Mouse (Mus musculus): ENCODE results near the gene 4921507P07Rik. TPM values are rescaled to one million over a fixed set of nuclear protein-coding genes. Genes with fewer than 3 reads are reported as not detected.

The 4921507P07Rik gene
- polyA plus RNA-seq, 1 experiment from 2014 or later = 1.3 TPM

DNA sequence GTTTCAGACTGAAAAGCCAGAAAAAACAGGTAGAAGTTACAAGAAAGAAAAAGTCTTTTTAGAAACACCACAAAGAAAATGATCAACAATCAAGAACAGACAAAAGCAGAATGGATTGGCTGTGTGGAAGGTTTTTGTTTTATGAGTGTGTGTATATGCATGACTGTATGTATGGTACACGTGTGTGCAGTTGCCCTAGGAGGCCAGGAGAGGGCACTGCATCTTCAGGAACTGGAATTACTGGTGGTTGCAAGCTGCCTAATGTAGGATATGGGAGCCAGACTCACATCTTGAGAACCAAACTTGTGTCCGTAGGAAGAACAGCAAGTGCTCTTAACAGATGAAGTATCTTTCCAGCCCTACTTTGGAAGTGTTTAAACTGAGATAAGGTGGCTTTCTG is 2.1 kb downstream of the 4921507P07Rik start:
- Histone ChIP-seq H3K9ac (ENCODE audit: low read length) (no peak overlapping the region), H3K4me3 (ENCODE audit: low read depth, low read length) (no peak overlapping the region), H3K9me3 (replicated peaks; ENCODE audit: control insufficient read depth, low read length) (no peaks in the 10 kb centered on the region), H3K4me2 (ENCODE audit: low read length) (no peak overlapping the region), H3K27ac (ENCODE audit: low read depth, low read length) (no peak overlapping the region), H3K36me3 (ENCODE audit: control insufficient read depth, insufficient read depth, low read length) (no peaks in the 10 kb centered on the region), H3K27me3 (replicated peaks; ENCODE audit: control insufficient read depth, insufficient read depth, low read length) (no peaks in the 10 kb centered on the region), H3K4me1 (ENCODE audit: control insufficient read depth, insufficient read depth, low read length) (no peaks in the 10 kb centered on the region)
- 80% methylated on average over 2 of the region's 2 CpGs for WGBS
- ATAC-seq (no peak), DNase-seq (ENCODE audit: low spot score) (no peak)

DNA sequence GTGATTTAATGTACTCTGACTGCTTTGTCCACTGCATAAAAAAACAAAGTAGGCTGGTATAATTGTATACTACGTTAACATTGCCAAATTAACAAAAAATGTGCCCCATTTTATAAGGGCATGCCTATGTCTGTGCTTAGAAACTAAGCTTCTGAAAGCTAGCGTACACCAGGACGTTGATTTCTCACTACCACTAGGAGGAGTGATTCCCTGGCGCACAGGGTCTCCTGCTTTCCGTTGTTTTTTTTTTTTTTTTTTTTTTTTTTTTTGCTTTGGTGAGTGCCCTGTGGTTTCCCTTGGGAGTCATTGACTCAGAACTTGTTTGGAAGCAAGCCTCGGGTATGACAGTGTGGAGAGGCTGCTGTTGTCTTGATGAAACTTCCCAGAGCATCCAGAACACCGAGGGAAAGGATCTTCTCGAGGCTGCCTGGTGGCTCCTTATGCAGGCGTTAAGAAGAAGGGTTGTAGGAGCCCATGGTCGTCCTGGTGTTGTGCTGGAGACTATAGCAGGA is 3.0 kb downstream of the 4921507P07Rik start:
- Histone ChIP-seq H3K4me1 (ENCODE audit: control insufficient read depth, insufficient read depth, low read length) (no peaks in the 10 kb centered on the region), H3K36me3 (ENCODE audit: control insufficient read depth, insufficient read depth, low read length) (no peaks in the 10 kb centered on the region), H3K4me2 (ENCODE audit: low read length) (no peak overlapping the region), H3K27ac (ENCODE audit: low read depth, low read length) (no peak overlapping the region), H3K9me3 (replicated peaks; ENCODE audit: control insufficient read depth, low read length) (no peaks in the 10 kb centered on the region), H3K4me3 (ENCODE audit: low read depth, low read length) (no peak overlapping the region), H3K9ac (ENCODE audit: low read length) (no peak overlapping the region), H3K27me3 (replicated peaks; ENCODE audit: control insufficient read depth, insufficient read depth, low read length) (no peaks in the 10 kb centered on the region)
- no peak for ATAC-seq
- no peak for DNase-seq (ENCODE audit: low spot score)
- 71% methylated on average over 10 of the region's 10 CpGs for WGBS

DNA sequence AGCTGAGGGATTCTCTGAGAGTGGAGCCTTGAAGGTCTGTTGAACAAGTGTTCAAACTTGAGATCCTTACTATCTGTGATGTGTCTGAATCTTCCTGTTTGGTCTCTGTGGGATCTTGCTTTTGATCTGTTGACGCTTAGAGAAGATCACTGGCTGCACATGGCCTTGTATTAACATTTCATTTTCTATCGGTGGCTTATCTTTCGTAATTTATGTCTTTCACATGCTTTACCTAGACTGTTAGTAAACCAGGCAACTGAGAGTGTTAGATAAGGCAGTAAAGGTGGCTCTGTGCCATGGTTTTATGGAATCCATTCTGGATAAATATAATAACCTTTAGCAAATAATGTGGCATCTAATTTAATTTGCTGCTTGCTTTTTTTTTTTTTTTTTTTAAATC is 6.2 kb downstream of the 4921507P07Rik start:
- DNase-seq (ENCODE audit: low spot score) (no peak), ATAC-seq (no peak)
- no peaks in the 10 kb centered on the region for H3K9me3 ChIP-seq (replicated peaks; ENCODE audit: control insufficient read depth, low read length)
- H3K4me1 ChIP-seq (ENCODE audit: control insufficient read depth, insufficient read depth, low read length) = no peaks in the 10 kb centered on the region
- H3K4me3 ChIP-seq (ENCODE audit: low read depth, low read length) = no peak overlapping the region
- 90% methylated on average over 3 of the region's 3 CpGs for WGBS
- no peak overlapping the region for H3K4me2 ChIP-seq (ENCODE audit: low read length)
- H3K27me3 ChIP-seq (replicated peaks; ENCODE audit: control insufficient read depth, insufficient read depth, low read length) = no peaks in the 10 kb centered on the region
- H3K36me3 ChIP-seq (ENCODE audit: control insufficient read depth, insufficient read depth, low read length) = no peaks in the 10 kb centered on the region
- H3K9ac ChIP-seq (ENCODE audit: low read length) = no peak overlapping the region
- H3K27ac ChIP-seq (ENCODE audit: low read depth, low read length) = no peak overlapping the region

DNA sequence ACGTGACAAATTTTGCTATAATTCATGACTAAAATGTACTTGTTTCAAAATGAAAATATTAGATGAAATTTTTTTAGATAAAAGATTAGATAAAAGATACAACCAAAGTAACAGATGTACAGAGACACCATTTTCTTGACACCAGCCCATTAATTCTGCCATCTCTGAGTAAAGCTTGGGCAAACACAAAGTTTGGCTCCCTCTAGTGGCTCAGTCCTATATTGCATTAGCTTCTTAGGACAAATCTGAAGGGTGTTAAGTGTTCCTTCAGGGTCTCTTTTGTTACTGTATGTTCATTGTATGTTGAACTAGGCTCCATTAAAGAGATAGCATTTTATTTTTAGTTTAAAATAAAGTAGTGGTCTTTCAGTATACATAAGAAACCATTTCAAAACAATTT is 8.2 kb downstream of the 4921507P07Rik start:
- Histone ChIP-seq H3K4me2 (ENCODE audit: low read length) (no peak overlapping the region), H3K9ac (ENCODE audit: low read length) (no peak overlapping the region), H3K36me3 (ENCODE audit: control insufficient read depth, insufficient read depth, low read length) (no peaks in the 10 kb centered on the region), H3K4me3 (ENCODE audit: low read depth, low read length) (no peak overlapping the region), H3K27ac (ENCODE audit: low read depth, low read length) (no peak overlapping the region), H3K27me3 (replicated peaks; ENCODE audit: control insufficient read depth, insufficient read depth, low read length) (no peaks in the 10 kb centered on the region), H3K9me3 (replicated peaks; ENCODE audit: control insufficient read depth, low read length) (no peaks in the 10 kb centered on the region), H3K4me1 (ENCODE audit: control insufficient read depth, insufficient read depth, low read length) (no peaks in the 10 kb centered on the region)
- DNase-seq (ENCODE audit: low spot score) (peak; percentile 87), ATAC-seq (no peak)
- WGBS = 92% methylated on average over 1 of the region's 1 CpGs

DNA sequence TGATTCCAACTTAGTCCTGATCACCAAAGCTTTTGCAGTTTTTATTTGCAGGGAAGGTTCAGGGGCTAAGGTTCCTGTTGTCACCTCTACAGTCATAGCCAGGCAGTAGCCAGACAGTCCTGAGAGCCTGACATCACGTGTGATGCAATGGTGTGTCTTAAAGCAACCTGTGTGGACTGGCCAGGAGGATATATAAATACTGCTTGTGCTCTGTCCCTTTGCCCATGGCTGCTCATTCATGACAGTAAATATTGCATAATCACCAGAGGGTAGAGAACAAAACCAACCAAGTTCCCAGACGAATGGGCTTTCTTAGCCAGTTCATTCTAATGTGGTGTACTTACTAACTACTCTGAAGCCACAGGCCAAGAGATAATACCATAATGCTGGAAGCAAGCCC is 9.0 kb downstream of the 4921507P07Rik start:
- no peak for ATAC-seq
- WGBS = 88% methylated on average over 2 of the region's 2 CpGs
- Histone ChIP-seq H3K4me3 (ENCODE audit: low read depth, low read length) (no peak overlapping the region), H3K4me2 (ENCODE audit: low read length) (no peak overlapping the region), H3K27me3 (replicated peaks; ENCODE audit: control insufficient read depth, insufficient read depth, low read length) (no peaks in the 10 kb centered on the region), H3K27ac (ENCODE audit: low read depth, low read length) (no peak overlapping the region), H3K4me1 (ENCODE audit: control insufficient read depth, insufficient read depth, low read length) (no peaks in the 10 kb centered on the region), H3K36me3 (ENCODE audit: control insufficient read depth, insufficient read depth, low read length) (no peaks in the 10 kb centered on the region), H3K9me3 (replicated peaks; ENCODE audit: control insufficient read depth, low read length) (no peaks in the 10 kb centered on the region), H3K9ac (ENCODE audit: low read length) (no peak overlapping the region)
- DNase-seq (ENCODE audit: low spot score) = no peak

DNA sequence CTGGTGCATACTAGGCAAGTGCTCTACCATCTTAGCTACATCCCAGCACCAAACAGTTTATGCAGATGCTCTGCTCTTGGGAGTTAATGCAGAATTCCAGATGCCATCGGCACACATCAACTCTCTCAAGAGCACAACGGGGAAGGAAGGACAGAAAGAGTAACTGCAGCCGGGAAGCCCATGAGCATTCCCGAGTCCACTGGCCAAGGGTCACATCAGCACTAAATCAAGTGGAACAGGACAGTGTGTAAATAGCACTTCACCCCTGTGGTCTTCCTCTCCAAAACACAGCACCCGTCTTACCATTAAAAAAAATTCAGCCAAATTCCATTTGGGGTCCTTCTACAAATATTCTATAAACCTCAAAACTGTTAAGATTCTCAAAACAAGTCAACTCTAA is 10.1 kb downstream of the 4921507P07Rik start:
- Histone ChIP-seq H3K9me3 (replicated peaks; ENCODE audit: control insufficient read depth, low read length) (no peaks in the 10 kb centered on the region), H3K4me3 (ENCODE audit: low read depth, low read length) (no peak overlapping the region), H3K4me1 (ENCODE audit: control insufficient read depth, insufficient read depth, low read length) (no peaks in the 10 kb centered on the region), H3K27me3 (replicated peaks; ENCODE audit: control insufficient read depth, insufficient read depth, low read length) (no peaks in the 10 kb centered on the region), H3K9ac (ENCODE audit: low read length) (no peak overlapping the region), H3K36me3 (ENCODE audit: control insufficient read depth, insufficient read depth, low read length) (no peaks in the 10 kb centered on the region), H3K4me2 (ENCODE audit: low read length) (no peak overlapping the region), H3K27ac (ENCODE audit: low read depth, low read length) (no peak overlapping the region)
- DNase-seq (ENCODE audit: low spot score) (no peak), ATAC-seq (no peak)
- 87% methylated on average over 5 of the region's 5 CpGs for WGBS

DNA sequence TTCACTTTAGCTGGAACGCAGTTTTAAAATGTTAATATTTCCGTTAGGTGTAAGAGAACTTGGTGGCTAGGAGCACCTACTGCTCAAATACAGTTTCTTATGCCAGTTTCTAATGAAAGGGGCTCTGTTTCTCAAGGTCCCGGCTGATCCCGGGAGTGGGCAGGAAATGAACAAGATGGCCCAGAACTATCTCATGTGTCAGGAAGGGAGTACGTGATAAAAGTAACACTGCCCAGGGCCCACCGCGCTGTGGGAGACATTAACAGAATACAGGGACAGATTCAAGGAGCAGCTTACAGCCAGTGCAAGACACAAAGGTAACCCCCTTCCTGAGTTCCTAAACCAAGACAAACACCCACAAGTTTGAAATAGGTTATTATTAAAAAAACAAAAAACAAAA is 10.7 kb downstream of the 4921507P07Rik start:
- no peaks in the 10 kb centered on the region for H3K9me3 ChIP-seq (replicated peaks; ENCODE audit: control insufficient read depth, low read length)
- DNase-seq (ENCODE audit: low spot score) = no peak
- H3K27ac ChIP-seq (ENCODE audit: low read depth, low read length) = no peak overlapping the region
- no peak overlapping the region for H3K4me2 ChIP-seq (ENCODE audit: low read length)
- no peak for ATAC-seq
- no peak overlapping the region for H3K9ac ChIP-seq (ENCODE audit: low read length)
- H3K36me3 ChIP-seq (ENCODE audit: control insufficient read depth, insufficient read depth, low read length) = no peaks in the 10 kb centered on the region
- 92% methylated on average over 7 of the region's 7 CpGs for WGBS
- H3K27me3 ChIP-seq (replicated peaks; ENCODE audit: control insufficient read depth, insufficient read depth, low read length) = no peaks in the 10 kb centered on the region
- H3K4me1 ChIP-seq (ENCODE audit: control insufficient read depth, insufficient read depth, low read length) = no peaks in the 10 kb centered on the region
- H3K4me3 ChIP-seq (ENCODE audit: low read depth, low read length) = no peak overlapping the region

DNA sequence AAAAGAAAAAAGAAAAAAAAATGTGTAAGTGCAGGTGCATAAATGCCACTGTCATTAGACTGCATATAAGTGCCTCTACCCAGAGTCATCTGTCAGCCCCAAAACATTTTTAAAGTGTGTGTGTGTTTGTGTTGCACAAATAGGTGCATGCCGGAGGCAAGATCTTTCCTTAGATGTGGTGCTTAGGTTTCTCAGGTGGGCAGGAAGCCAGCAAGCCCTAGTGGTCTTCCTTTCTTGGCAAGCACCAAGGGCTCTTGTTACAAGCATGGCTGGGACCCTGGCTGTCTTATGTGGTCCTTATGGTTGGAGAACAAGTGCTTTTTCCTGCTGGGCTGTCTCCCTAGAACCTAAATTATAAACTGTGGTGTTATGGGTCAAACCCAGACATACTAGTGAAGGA is 24.8 kb downstream of the 4921507P07Rik start:
- H3K4me2 ChIP-seq (ENCODE audit: low read length) = no peak overlapping the region
- H3K4me1 ChIP-seq (ENCODE audit: control insufficient read depth, insufficient read depth, low read length) = no peaks in the 10 kb centered on the region; the same call in 1 of the 2 replicates
- no peak overlapping the region for H3K4me3 ChIP-seq (ENCODE audit: low read depth, low read length)
- no peaks in the 10 kb centered on the region for H3K27me3 ChIP-seq (replicated peaks; ENCODE audit: control insufficient read depth, insufficient read depth, low read length)
- H3K36me3 ChIP-seq (ENCODE audit: control insufficient read depth, insufficient read depth, low read length) = no peaks in the 10 kb centered on the region
- no peak overlapping the region for H3K9ac ChIP-seq (ENCODE audit: low read length)
- DNase-seq (ENCODE audit: low spot score) (no peak), ATAC-seq (no peak)
- no peak overlapping the region for H3K27ac ChIP-seq (ENCODE audit: low read depth, low read length)
- WGBS = 82% methylated on average over 1 of the region's 1 CpGs
- H3K9me3 ChIP-seq (replicated peaks; ENCODE audit: control insufficient read depth, low read length) = no peaks in the 10 kb centered on the region

DNA sequence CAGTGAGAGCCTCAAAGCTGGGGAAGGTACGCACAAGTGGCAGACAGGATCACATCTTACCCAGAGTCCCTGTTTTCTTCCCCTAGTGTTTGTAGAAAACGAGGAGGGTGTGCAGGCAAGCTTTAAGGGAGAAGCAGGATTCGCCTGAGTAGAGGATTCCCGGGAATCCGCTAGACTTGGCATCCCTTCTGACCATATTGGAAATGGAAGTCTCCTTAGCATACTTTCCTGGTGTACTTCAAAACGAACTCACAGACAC is 29.5 kb downstream of the 4921507P07Rik start:
- Histone ChIP-seq H3K27me3 (replicated peaks; ENCODE audit: control insufficient read depth, insufficient read depth, low read length) (no peaks in the 10 kb centered on the region), H3K4me1 (ENCODE audit: control insufficient read depth, insufficient read depth, low read length) (peaks cover 2% of the 10 kb centered on the region), H3K4me2 (ENCODE audit: low read length) (peak overlapping the region; percentile 84), H3K4me3 (ENCODE audit: low read depth, low read length) (peak overlapping the region; percentile 50), H3K27ac (ENCODE audit: low read depth, low read length) (peak overlapping the region; percentile 72), H3K9ac (ENCODE audit: low read length) (peak overlapping the region; percentile 90), H3K36me3 (ENCODE audit: control insufficient read depth, insufficient read depth, low read length) (peaks cover 16% of the 10 kb centered on the region), H3K9me3 (replicated peaks; ENCODE audit: control insufficient read depth, low read length) (no peaks in the 10 kb centered on the region)
- DNase-seq (ENCODE audit: low spot score) (peak; percentile 52), ATAC-seq (no peak)
- 11% methylated on average over 6 of the region's 6 CpGs for WGBS

All from forebrain, embryonic 14.5 days (tissue).